Comparison of ENCODE assay signal across 27 mouse cellular contexts in genomic region chr9:54518921-54519320, GRCm38 (mm10). TPM values are rescaled to one million over a fixed set of nuclear protein-coding genes. Genes with fewer than 3 reads are reported as not detected.
DNase-seq lines count a peak whose midpoint lies in the region; TF ChIP-seq lines count a peak whose summit lies in the region.
"Had no signal": no experiment of that assay in that cellular context is flagged by ENCODE, and none has a peak within 500 bp of the region (broad histone marks: within the 10 kb centered on the region; RNA-seq: fewer than 3 reads in every experiment).

No protein-coding gene starts in this region.

- peak; percentile 66 for DNase-seq in layer of hippocampus, adult 9-11 months
- DNase-seq in layer of hippocampus, postnatal 25 days (ENCODE audit: extremely low spot score in 1 of 2, low spot score in 1 of 2) = no peak
- DNase-seq in frontal cortex, postnatal 14 days (ENCODE audit: low spot score in 2 of 2) = peak; percentile 32 to 40
- no peak for DNase-seq in cerebellum, adult 11 months
- no peak for DNase-seq in kidney, adult 2 months
- DNase-seq: adrenal gland, adult 2 months; cerebellum, postnatal 10 days; embryo, embryonic 11 days; gastrocnemius, postnatal 10 days; heart, adult 18-20 months; heart, postnatal 36 days; kidney, postnatal 4 days had no signal

- H3K4me3 ChIP-seq in cortical plate, adult 2 months (ENCODE audit: insufficient read depth, low read length) = no peak overlapping the region
- H3K4me3 ChIP-seq in olfactory bulb, adult 2 months (ENCODE audit: insufficient read depth, low read depth, low read length) = no peak overlapping the region
- H3K4me3 ChIP-seq in kidney, adult 2 months (ENCODE audit: insufficient read depth, low read depth, low read length) = no peak overlapping the region
- H3K4me3 ChIP-seq: forebrain, embryonic 15.5 days; kidney, embryonic 15.5 days; lung, embryonic 15.5 days; midbrain, embryonic 10.5 days had no signal

- no peaks in the 10 kb centered on the region for H3K27me3 ChIP-seq in kidney, adult 2 months (replicated peaks; ENCODE audit: control insufficient read depth, insufficient read depth, low read length)
- H3K27me3 ChIP-seq: forebrain, embryonic 15.5 days; kidney, embryonic 15.5 days; lung, embryonic 15.5 days had no signal

- WGBS in olfactory bulb, adult 2 months = 38% methylated on average over 7 of the region's 7 CpGs
- 52% methylated on average over 7 of the region's 7 CpGs for WGBS in kidney, adult 2 months

- H3K4me1 ChIP-seq in cortical plate, adult 2 months (ENCODE audit: control insufficient read depth, insufficient read depth, low read length) = peaks cover 1% of the 10 kb centered on the region; the same call in 1 of the 2 replicates
- peaks cover 3% of the 10 kb centered on the region for H3K4me1 ChIP-seq in olfactory bulb, adult 2 months (ENCODE audit: control insufficient read depth, insufficient read depth, low read length)
- H3K4me1 ChIP-seq in kidney, adult 2 months (ENCODE audit: control insufficient read depth, insufficient read depth, low read length) = no peaks in the 10 kb centered on the region; the same call in 1 of the 2 replicates
- H3K4me1 ChIP-seq: forebrain, embryonic 15.5 days; kidney, embryonic 15.5 days; lung, embryonic 15.5 days; midbrain, embryonic 10.5 days had no signal

- H3K36me3 ChIP-seq in kidney, adult 2 months (ENCODE audit: control insufficient read depth, insufficient read depth, low read length) = no peaks in the 10 kb centered on the region
- H3K36me3 ChIP-seq: forebrain, embryonic 15.5 days; kidney, embryonic 15.5 days; lung, embryonic 15.5 days; midbrain, embryonic 10.5 days had no signal

- no peak for TF ChIP-seq CTCF in cortical plate, adult 2 months (IDR thresholded peaks at IDR 0.05; ENCODE audit: extremely low read depth, insufficient read depth, low read length)
- no peak for TF ChIP-seq CTCF in olfactory bulb, adult 2 months (IDR thresholded peaks at IDR 0.05; ENCODE audit: insufficient read depth, low read depth, low read length)
- TF ChIP-seq CTCF in kidney, adult 2 months (conservative IDR thresholded peaks at IDR 0.05; ENCODE audit: insufficient read depth, insufficient read length, low read depth, low read length) = no peak

- no peak overlapping the region; the same call in 1 of the 2 replicates for H3K27ac ChIP-seq in cortical plate, adult 2 months (ENCODE audit: insufficient read depth, low read length)
- 0 out of 2 replicates have a peak overlapping the region, but pooled peaks have one; percentile 45 for H3K27ac ChIP-seq in olfactory bulb, adult 2 months (ENCODE audit: insufficient read depth, low read depth, low read length)
- H3K27ac ChIP-seq in kidney, adult 2 months (ENCODE audit: insufficient read depth, low read depth, low read length) = no peak overlapping the region
- H3K27ac ChIP-seq: forebrain, embryonic 15.5 days; hindbrain, embryonic 14.5 days; kidney, embryonic 15.5 days; liver, embryonic 14.5 days; lung, embryonic 15.5 days; macrophage; midbrain, embryonic 10.5 days; stomach, postnatal 0 days had no signal

- peak; percentile 49; the same call in 1 of the 2 replicates for TF ChIP-seq POLR2A in cortical plate, adult 2 months (IDR thresholded peaks at IDR 0.05; ENCODE audit: extremely low read depth, insufficient read depth, low read length)
- TF ChIP-seq POLR2A in olfactory bulb, adult 2 months (IDR thresholded peaks at IDR 0.05; ENCODE audit: insufficient read depth, low read depth, low read length) = no peak
- TF ChIP-seq POLR2A in kidney, adult 2 months (IDR thresholded peaks at IDR 0.05; ENCODE audit: low read depth, low read length) = no peak

RNA-seq across cellular contexts. Expression of gene Dmxl2, which starts 17.5 kb away (rescaled TPM):
- 100 to 1,000 TPM; 187 to 212 TPM for total RNA-seq in layer of hippocampus, postnatal 25 days (2021)
- polyA plus RNA-seq in cortical plate, adult 2 months (2012; rRNA removed) = 92.3 and 99.4 TPM in 2 replicates
- polyA plus RNA-seq in olfactory bulb, adult 2 months (2012; ENCODE audit: insufficient read depth, insufficient read length, low replicate concordance, missing spikeins) = not detected in 2 replicates
- polyA plus RNA-seq in kidney, adult 2 months (2012; rRNA removed) = 8.9 and 10.4 TPM in 2 replicates

RNA-seq across cellular contexts. Expression of gene Sh2d7, which starts 19.9 kb away (rescaled TPM):
- total RNA-seq in layer of hippocampus, postnatal 25 days (2021) = not detected
- polyA plus RNA-seq in cortical plate, adult 2 months (2012; rRNA removed) = 0.09 and 0.10 TPM in 2 replicates
- not detected in 2 replicates for polyA plus RNA-seq in olfactory bulb, adult 2 months (2012; ENCODE audit: insufficient read depth, insufficient read length, low replicate concordance, missing spikeins)
- not detected in 2 replicates for polyA plus RNA-seq in kidney, adult 2 months (2012; rRNA removed)
- total RNA-seq: adrenal gland, adult 2 months; gastrocnemius, postnatal 10 days; heart, postnatal 36 days had no signal
- polyA plus RNA-seq: adrenal gland, adult 2 months; embryonic facial prominence, embryonic 14.5 days; heart, embryonic 14.5 days; hindbrain, embryonic 14.5 days; intestine, embryonic 14.5 days; kidney, embryonic 15.5 days; limb, embryonic 14.5 days; liver, embryonic 14.5 days; lung, embryonic 15.5 days; macrophage; midbrain, embryonic 10.5 days; neural tube, embryonic 11.5 days had no signal

RNA-seq across cellular contexts. Expression of gene Cib2, which starts 41.1 kb away (rescaled TPM):
- 10 to 100 TPM; 17.0 to 22.1 TPM for total RNA-seq in layer of hippocampus, postnatal 25 days (2021)
- 33.8 and 34.7 TPM in 2 replicates for polyA plus RNA-seq in cortical plate, adult 2 months (2012; rRNA removed)
- not detected in 2 replicates for polyA plus RNA-seq in olfactory bulb, adult 2 months (2012; ENCODE audit: insufficient read depth, insufficient read length, low replicate concordance, missing spikeins)
- 7.9 and 10.0 TPM in 2 replicates for polyA plus RNA-seq in kidney, adult 2 months (2012; rRNA removed)

Comparison
In these comparisons a context has a peak if more than half of its experiments do, and no peak if none do; other contexts are left out.
1. DNase-seq: peak in layer of hippocampus, adult 9-11 months (single experiment) and frontal cortex, postnatal 14 days (2 of 2); none in layer of hippocampus, postnatal 25 days (0 of 2), cerebellum, adult 11 months (single experiment) and kidney, adult 2 months (single experiment).